Mouse (Mus musculus): ENCODE data around the gene Sgo1.
A peak's percentile ranks its signal among the peaks of the same experiment; 100 is the strongest.

Sgo1 gene

DNA sequence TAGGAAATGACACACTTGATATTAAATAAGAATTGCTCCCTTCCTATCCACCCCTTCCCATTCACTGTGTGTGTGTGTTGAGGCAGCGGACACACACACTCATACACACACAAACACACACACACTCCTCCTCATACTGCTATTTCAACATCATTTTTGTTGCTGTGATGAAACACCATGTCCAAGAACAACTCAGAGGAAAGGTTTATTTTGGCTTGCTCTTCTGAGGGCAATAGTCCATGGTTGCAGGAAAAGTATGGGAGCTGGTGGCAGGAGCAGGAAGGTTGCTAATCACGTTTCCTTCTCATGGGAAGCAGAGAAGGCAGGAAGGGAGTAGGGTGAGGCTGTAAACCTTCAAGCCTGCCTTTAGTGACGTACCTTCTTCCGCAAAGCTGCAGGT is 45.8 kb downstream of the Sgo1 start:
- DNase-seq = no peak

DNA sequence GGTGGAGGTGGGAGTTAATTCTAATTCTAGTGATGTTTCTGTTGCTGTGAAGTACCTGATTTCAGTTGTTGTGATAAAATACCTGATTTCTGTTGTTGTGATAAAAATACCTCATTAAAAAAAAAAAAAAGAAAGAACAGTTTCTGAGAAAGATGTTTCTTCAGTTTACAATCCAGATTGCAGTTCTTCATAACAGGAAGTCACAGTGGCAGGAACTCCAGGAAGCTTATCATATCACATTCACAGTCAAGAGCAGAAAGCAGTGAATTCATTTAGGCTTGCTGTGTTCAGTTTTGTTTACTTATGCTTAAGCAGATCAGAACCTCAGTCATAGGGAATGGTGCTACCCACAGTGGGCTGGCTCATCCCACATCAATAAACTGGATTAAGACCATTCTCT is 57.8 kb downstream of the Sgo1 start:
- no peak for DNase-seq

DNA sequence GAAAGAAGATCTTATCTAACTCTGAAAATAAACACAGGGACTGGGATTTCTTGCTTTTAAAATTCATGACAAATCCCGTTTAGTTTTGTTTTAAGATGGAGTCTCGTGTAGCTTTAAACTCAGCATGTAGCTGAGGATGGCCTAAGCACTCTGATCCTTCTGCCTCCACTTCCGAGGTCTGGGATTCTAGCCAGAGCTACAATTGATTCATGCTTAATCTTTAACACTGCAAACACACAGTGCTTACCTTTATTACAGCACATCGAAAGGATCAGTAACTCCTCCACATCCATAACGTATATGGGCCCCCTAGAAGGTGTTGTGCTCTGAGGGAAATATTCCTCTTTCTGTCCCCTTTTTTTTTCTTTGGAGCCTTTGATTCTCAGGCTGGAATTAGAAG is 61.0 kb downstream of the Sgo1 start:
- DNase-seq = peak; percentile 12 to 34

DNA sequence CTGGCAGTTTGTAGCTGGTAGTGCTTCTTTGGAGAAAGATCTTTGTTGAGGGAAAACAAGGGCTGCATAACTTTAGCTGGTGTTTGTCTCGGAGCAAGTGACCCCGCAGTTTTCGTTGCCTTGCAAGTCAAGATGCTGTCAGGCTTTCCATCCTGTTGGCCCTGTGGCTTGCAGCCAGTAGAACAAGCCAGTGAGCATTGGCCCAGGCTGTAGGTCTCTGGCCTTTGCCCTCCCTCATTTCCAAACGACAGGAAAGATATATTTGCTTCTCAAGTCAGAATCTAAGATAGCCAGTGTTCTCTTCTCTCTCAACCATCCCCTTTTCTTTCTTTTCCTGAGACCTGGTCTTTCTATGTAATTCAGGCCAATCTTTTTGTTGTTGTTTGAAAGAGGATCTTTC is 61.6 kb downstream of the Sgo1 start:
- peak; percentile 11 to 22 for DNase-seq

DNA sequence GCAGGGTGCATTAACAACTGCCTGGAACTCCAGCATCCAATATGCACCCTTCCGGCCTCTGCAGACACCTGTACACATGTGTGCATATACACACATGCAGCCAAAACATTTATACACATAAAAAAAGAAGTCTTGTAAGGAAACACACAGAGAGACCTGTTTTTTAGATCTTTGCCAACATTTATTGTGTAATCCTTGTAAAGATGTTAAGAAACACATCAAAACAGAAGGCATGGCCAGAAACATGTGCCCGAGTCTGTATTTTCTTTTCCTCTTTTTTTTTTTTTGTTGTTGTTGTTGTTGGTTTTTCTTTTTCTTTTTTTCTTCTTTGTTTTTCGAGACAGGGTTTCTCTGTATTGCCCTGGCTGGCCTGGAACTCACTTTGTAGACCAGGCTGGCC is 63.0 kb downstream of the Sgo1 start:
- DNase-seq = no peak

Measured in cerebellum, postnatal 14 days (tissue).